ENCODE assay signal across 18 mouse cellular contexts in genomic region chr15:7119930-7120512, GRCm38 (mm10).
"Had no signal": no experiment of that assay in that cellular context is flagged by ENCODE, and none has a peak within 500 bp of the region (broad histone marks: within the 10 kb centered on the region; RNA-seq: fewer than 3 reads in every experiment).

No protein-coding gene starts in this region.

- H3K9ac ChIP-seq: liver, embryonic 13.5 days; lung, embryonic 14.5 days; midbrain, embryonic 13.5 days; midbrain, embryonic 15.5 days; neural tube, embryonic 12.5 days had no signal

- H3K9me3 ChIP-seq: liver, embryonic 13.5 days; midbrain, embryonic 13.5 days; midbrain, embryonic 15.5 days; neural tube, embryonic 12.5 days had no signal

- H3K4me1 ChIP-seq: liver, embryonic 13.5 days; midbrain, embryonic 15.5 days; neural tube, embryonic 12.5 days had no signal

- ATAC-seq: midbrain, embryonic 13.5 days; midbrain, embryonic 15.5 days had no signal

- H3K4me2 ChIP-seq: liver, embryonic 13.5 days; lung, embryonic 14.5 days; midbrain, embryonic 11.5 days; midbrain, embryonic 13.5 days; midbrain, embryonic 15.5 days; neural tube, embryonic 12.5 days had no signal

- H3K27ac ChIP-seq: liver, embryonic 13.5 days; macrophage; midbrain, embryonic 13.5 days; midbrain, embryonic 15.5 days; neural tube, embryonic 12.5 days had no signal

- DNase-seq: liver, embryonic 13.5 days; lung, adult 18-20 months; lung, embryonic 14.5 days; lung, postnatal 10 days; lung, postnatal 36 days; right cerebral cortex, adult 18-20 months; right cerebral cortex, postnatal 25 days; right cerebral cortex, postnatal 4 days; spleen, adult 18-20 months; thymus, adult 2 months; thymus, postnatal 25 days; thymus, postnatal 4 days had no signal

- H3K4me3 ChIP-seq: liver, embryonic 13.5 days; megakaryocyte, embryonic 14.5 days; midbrain, embryonic 13.5 days; midbrain, embryonic 15.5 days; neural tube, embryonic 12.5 days had no signal

- H3K27me3 ChIP-seq: midbrain, embryonic 13.5 days; midbrain, embryonic 15.5 days; neural tube, embryonic 12.5 days had no signal

- H3K36me3 ChIP-seq: liver, embryonic 13.5 days; midbrain, embryonic 13.5 days; midbrain, embryonic 15.5 days; neural tube, embryonic 12.5 days had no signal
